Mouse (Mus musculus): Measurements from ENCODE around the gene Polrmt. TPM values are rescaled to one million over a fixed set of nuclear protein-coding genes. Genes with fewer than 3 reads are reported as not detected.

Polrmt gene
- total and polyA plus RNA-seq, 3 experiments = 16.7 to 45.5 (median 44.5) TPM

- peaks cover 59% of the 10 kb centered on the region for H3K4me1 ChIP-seq (ENCODE audit: insufficient read depth, low read depth, low read length)
- H3K9me3 ChIP-seq (replicated peaks) = peaks cover 6% of the 10 kb centered on the region
- DNase-seq (ENCODE audit: low spot score) = peak; percentile 40
- peak overlapping the region; percentile 98 for H3K4me3 ChIP-seq (ENCODE audit: low read depth, low read length)
- ATAC-seq (ENCODE audit: extremely low read depth, insufficient number of reproducible peaks, low FRiP score, poor library complexity, severe bottlenecking) = no peak
- peaks cover 34% of the 10 kb centered on the region for H3K36me3 ChIP-seq (replicated peaks)
- H3K27me3 ChIP-seq (ENCODE audit: insufficient read depth, low read length) = peaks cover 5% of the 10 kb centered on the region; the same call in 1 of the 2 replicates
- TF ChIP-seq GATA2 (IDR thresholded peaks at IDR 0.05; ENCODE audit: borderline replicate concordance, low read depth, low read length) = no peak
- TF ChIP-seq GATA1 (IDR thresholded peaks at IDR 0.05; ENCODE audit: borderline replicate concordance, low read length) = no peak
- no peak for TF ChIP-seq POLR2AphosphoS5 (IDR thresholded peaks at IDR 0.05; ENCODE audit: insufficient replicate concordance, low read depth, low read length)
- no peak for TF ChIP-seq CTCF (IDR thresholded peaks at IDR 0.05; ENCODE audit: low read depth, low read length)
- TF ChIP-seq TAL1 (conservative IDR thresholded peaks at IDR 0.05; ENCODE audit: low read depth, low read length) = no peak
Measured at GRCm38 (mm10) chr10:79767372-79768244, 21.2 kb upstream of the Polrmt start.

GRCm38 (mm10) chr10:79766508-79767325 is 20.3 kb upstream of the Polrmt start, which contains the start of gene Rnf126:
TSS of gene Rnf126 (minus strand) at chr10:79766952.
- peaks cover 42% of the 10 kb centered on the region for H3K36me3 ChIP-seq (replicated peaks)
- H3K27me3 ChIP-seq (ENCODE audit: insufficient read depth, low read length) = no peaks in the 10 kb centered on the region
- peak; percentile 99 for DNase-seq (ENCODE audit: low spot score)
- no peak for TF ChIP-seq CTCF (IDR thresholded peaks at IDR 0.05; ENCODE audit: low read depth, low read length)
- TF ChIP-seq POLR2AphosphoS5 (IDR thresholded peaks at IDR 0.05; ENCODE audit: insufficient replicate concordance, low read depth, low read length) = no peak
- no peak for TF ChIP-seq GATA1 (IDR thresholded peaks at IDR 0.05; ENCODE audit: borderline replicate concordance, low read length)
- TF ChIP-seq GATA2 (IDR thresholded peaks at IDR 0.05; ENCODE audit: borderline replicate concordance, low read depth, low read length) = no peak
- no peak for TF ChIP-seq TAL1 (conservative IDR thresholded peaks at IDR 0.05; ENCODE audit: low read depth, low read length)
- no peaks in the 10 kb centered on the region for H3K9me3 ChIP-seq (replicated peaks)
- peak within 1 kb of the TSS; percentile 98 for H3K4me3 ChIP-seq (ENCODE audit: low read depth, low read length)
- peaks cover 59% of the 10 kb centered on the region for H3K4me1 ChIP-seq (ENCODE audit: insufficient read depth, low read depth, low read length)
- peak; percentile 98 for ATAC-seq (ENCODE audit: extremely low read depth, insufficient number of reproducible peaks, low FRiP score, poor library complexity, severe bottlenecking)

GRCm38 (mm10) chr10:79766001-79766507 is 19.7 kb upstream of the Polrmt start:
- peaks cover 49% of the 10 kb centered on the region for H3K36me3 ChIP-seq (replicated peaks)
- no peaks in the 10 kb centered on the region for H3K27me3 ChIP-seq (ENCODE audit: insufficient read depth, low read length)
- no peak for ATAC-seq (ENCODE audit: extremely low read depth, insufficient number of reproducible peaks, low FRiP score, poor library complexity, severe bottlenecking)
- no peak for DNase-seq (ENCODE audit: low spot score)
- H3K4me1 ChIP-seq (ENCODE audit: insufficient read depth, low read depth, low read length) = peaks cover 59% of the 10 kb centered on the region
- H3K4me3 ChIP-seq (ENCODE audit: low read depth, low read length) = peak overlapping the region; percentile 98
- no peaks in the 10 kb centered on the region for H3K9me3 ChIP-seq (replicated peaks)
- no peak for TF ChIP-seq CTCF (IDR thresholded peaks at IDR 0.05; ENCODE audit: low read depth, low read length)
- no peak for TF ChIP-seq TAL1 (conservative IDR thresholded peaks at IDR 0.05; ENCODE audit: low read depth, low read length)
- no peak for TF ChIP-seq POLR2AphosphoS5 (IDR thresholded peaks at IDR 0.05; ENCODE audit: insufficient replicate concordance, low read depth, low read length)
- TF ChIP-seq GATA2 (IDR thresholded peaks at IDR 0.05; ENCODE audit: borderline replicate concordance, low read depth, low read length) = no peak
- TF ChIP-seq GATA1 (IDR thresholded peaks at IDR 0.05; ENCODE audit: borderline replicate concordance, low read length) = no peak

GRCm38 (mm10) chr10:79765228-79765745 is 18.9 kb upstream of the Polrmt start:
- no peak for TF ChIP-seq GATA1 (IDR thresholded peaks at IDR 0.05; ENCODE audit: borderline replicate concordance, low read length)
- no peak for TF ChIP-seq POLR2AphosphoS5 (IDR thresholded peaks at IDR 0.05; ENCODE audit: insufficient replicate concordance, low read depth, low read length)
- no peak for TF ChIP-seq GATA2 (IDR thresholded peaks at IDR 0.05; ENCODE audit: borderline replicate concordance, low read depth, low read length)
- no peak for TF ChIP-seq CTCF (IDR thresholded peaks at IDR 0.05; ENCODE audit: low read depth, low read length)
- no peak for TF ChIP-seq TAL1 (conservative IDR thresholded peaks at IDR 0.05; ENCODE audit: low read depth, low read length)
- Histone ChIP-seq H3K9me3 (replicated peaks) (no peaks in the 10 kb centered on the region), H3K27me3 (ENCODE audit: insufficient read depth, low read length) (no peaks in the 10 kb centered on the region), H3K4me3 (ENCODE audit: low read depth, low read length) (peak overlapping the region; percentile 98), H3K36me3 (replicated peaks) (peaks cover 56% of the 10 kb centered on the region), H3K4me1 (ENCODE audit: insufficient read depth, low read depth, low read length) (peaks cover 56% of the 10 kb centered on the region)
- DNase-seq (ENCODE audit: low spot score) = no peak
- ATAC-seq (ENCODE audit: extremely low read depth, insufficient number of reproducible peaks, low FRiP score, poor library complexity, severe bottlenecking) = no peak

- DNase-seq (ENCODE audit: low spot score) = no peak
- peaks cover 65% of the 10 kb centered on the region for H3K36me3 ChIP-seq (replicated peaks)
- ATAC-seq (ENCODE audit: extremely low read depth, insufficient number of reproducible peaks, low FRiP score, poor library complexity, severe bottlenecking) = no peak
- peaks cover 56% of the 10 kb centered on the region for H3K4me1 ChIP-seq (ENCODE audit: insufficient read depth, low read depth, low read length)
- no peaks in the 10 kb centered on the region for H3K9me3 ChIP-seq (replicated peaks)
- peak overlapping the region; percentile 56; the same call in 1 of the 2 replicates for H3K4me3 ChIP-seq (ENCODE audit: low read depth, low read length)
- TF ChIP-seq GATA2 (IDR thresholded peaks at IDR 0.05; ENCODE audit: borderline replicate concordance, low read depth, low read length) = no peak
- TF ChIP-seq CTCF (IDR thresholded peaks at IDR 0.05; ENCODE audit: low read depth, low read length) = no peak
- TF ChIP-seq GATA1 (IDR thresholded peaks at IDR 0.05; ENCODE audit: borderline replicate concordance, low read length) = no peak
- no peak for TF ChIP-seq POLR2AphosphoS5 (IDR thresholded peaks at IDR 0.05; ENCODE audit: insufficient replicate concordance, low read depth, low read length)
- H3K27me3 ChIP-seq (ENCODE audit: insufficient read depth, low read length) = no peaks in the 10 kb centered on the region
Measured at GRCm38 (mm10) chr10:79764234-79764633, 17.9 kb upstream of the Polrmt start.
